Mouse (Mus musculus): ENCODE data around the gene Polr2a.

GRCm38 (mm10) chr11:69716953-69717352 lies 41.5 kb downstream of the Polr2a start:
- no peak for TF ChIP-seq CTCF (IDR thresholded peaks at IDR 0.05; ENCODE audit: control insufficient read depth, insufficient read depth, insufficient read length)
- no peak for TF ChIP-seq USF1 (IDR thresholded peaks at IDR 0.05; ENCODE audit: low read depth)
- TF ChIP-seq MYOD1 (IDR thresholded peaks at IDR 0.05; ENCODE audit: control insufficient read depth, insufficient read length, low read depth), result no peak
- TF ChIP-seq MAX (IDR thresholded peaks at IDR 0.05), result no peak
- TF ChIP-seq MYOG (IDR thresholded peaks at IDR 0.05; ENCODE audit: control insufficient read depth, extremely low read depth, insufficient read length), result no peak
- no peak for TF ChIP-seq CEBPB (IDR thresholded peaks at IDR 0.05; ENCODE audit: low read depth)
